Mouse (Mus musculus) heart, embryonic 14.5 days (tissue): ENCODE data around the gene Dnttip1. TPM values are rescaled to one million over a fixed set of nuclear protein-coding genes. Genes with fewer than 3 reads are reported as not detected.
A peak's percentile ranks its signal among the peaks of the same experiment; 100 is the strongest.

ENCODE experiments used
- ATAC-seq: fragments of 200-750 bp; cut with Nextera tagmentation; 2 replicates; pipeline ENCODE4 v1.8.0; 2017; ENCODE audit warnings: low read depth, moderate TSS enrichment; ENCODE audit not compliant: insufficient number of reproducible peaks, insufficient read depth, low FRiP score
- H3K27ac ChIP-seq, 2 experiments: fragments of 200-500 bp in 1 of 2; fragments of 300-500 bp in 1 of 2; sonication (generic) in 1 of 2; replicated peaks in 1 of 2; 2 replicates each; pipeline ENCODE4 v1.5.1; 2012 to 2014; ENCODE audit warnings: low read depth in 2 of 2, low read length in 2 of 2, control low read depth in 1 of 2, mild to moderate bottlenecking in 1 of 2, mixed read lengths in 1 of 2; ENCODE audit not compliant: control insufficient read depth in 1 of 2, insufficient read depth in 1 of 2
- H3K27me3 ChIP-seq: fragments of 300-500 bp; sonication (generic); 2 replicates; pipeline ENCODE4 v1.6.1; 2014; ENCODE audit warnings: mild to moderate bottlenecking, low read length, control low read depth; ENCODE audit not compliant: control insufficient read depth, insufficient read depth
- H3K36me3 ChIP-seq: fragments of 300-500 bp; sonication (generic); 2 replicates; pipeline ENCODE4 v1.6.1; 2014; ENCODE audit warnings: mild to moderate bottlenecking, control low read depth, low read length, mixed read lengths; ENCODE audit not compliant: control insufficient read depth, insufficient read depth
- H3K4me1 ChIP-seq, 2 experiments: fragments of 200-500 bp in 1 of 2; fragments of 300-500 bp in 1 of 2; sonication (generic) in 1 of 2; 2 replicates each; pipeline ENCODE4 v1.6.1; 2012 to 2014; ENCODE audit warnings: low read length in 2 of 2, control low read depth in 1 of 2, mixed read lengths in 1 of 2; ENCODE audit not compliant: control insufficient read depth in 2 of 2, insufficient read depth in 2 of 2
- H3K4me2 ChIP-seq: fragments of 300-500 bp; sonication (generic); 2 replicates; pipeline ENCODE4 v1.6.1; 2014; ENCODE audit warnings: mild to moderate bottlenecking, low read length
- H3K4me3 ChIP-seq, 2 experiments: fragments of 200-500 bp in 1 of 2; fragments of 300-500 bp in 1 of 2; sonication (generic) in 1 of 2; 2 replicates each; pipeline ENCODE4 v1.5.1; 2012 to 2014; ENCODE audit warnings: low read length in 2 of 2, mild to moderate bottlenecking in 2 of 2, control low read depth in 1 of 2, low read depth in 1 of 2, moderate library complexity in 1 of 2; ENCODE audit not compliant: control insufficient read depth in 1 of 2, insufficient read depth in 1 of 2
- H3K9ac ChIP-seq: fragments of 300-500 bp; sonication (generic); 2 replicates; pipeline ENCODE4 v1.6.1; 2014; ENCODE audit warnings: mild to moderate bottlenecking, low read length
- H3K9me3 ChIP-seq: fragments of 300-500 bp; sonication (generic); 2 replicates; pipeline ENCODE4 v1.6.1; 2016; ENCODE audit warnings: low read length, control low read depth; ENCODE audit not compliant: control insufficient read depth
- WGBS: fragments of 180-500 bp; shearing (Covaris S2); extraction: QIAGEN DNeasy Blood & Tissue Kit; methylation state at CpG from one replicate; pipeline ENCODE4 v1.1.7; 2014; 5-methylcytosine and 5-hydroxymethylcytosine counted together
- polyA plus RNA-seq: library from polyadenylated mRNA; unstranded; fragments of >200 nt; fragmentation: Nextera tagmentation; extraction: Ambion mirVana; gene quantifications from 2 replicates; pipeline ENCODE4 v1.2.1, GENCODE M21; 2014

Gene Dnttip1
- polyA plus RNA-seq, 1 experiment from 2014 or later, result 53.8 TPM

- no peaks in the 10 kb centered on the region for H3K9me3 ChIP-seq
- H3K9ac ChIP-seq, result no peak overlapping the region
- no peak overlapping the region for H3K4me3 ChIP-seq
- peaks cover 11 to 24% of the 10 kb centered on the region in 2 experiments for H3K4me1 ChIP-seq
- H3K4me2 ChIP-seq, result no peak overlapping the region
- no peak overlapping the region; a peak in 1 of 4 replicates for H3K27ac ChIP-seq
- ATAC-seq, result no peak
- H3K27me3 ChIP-seq, result no peaks in the 10 kb centered on the region
- WGBS, result 69% methylated on average over 4 of the region's 4 CpGs
- peaks cover 63% of the 10 kb centered on the region for H3K36me3 ChIP-seq
Observed at GRCm38 (mm10) chr2:164790451-164790850, 44.7 kb downstream of the Dnttip1 start.

DNA sequence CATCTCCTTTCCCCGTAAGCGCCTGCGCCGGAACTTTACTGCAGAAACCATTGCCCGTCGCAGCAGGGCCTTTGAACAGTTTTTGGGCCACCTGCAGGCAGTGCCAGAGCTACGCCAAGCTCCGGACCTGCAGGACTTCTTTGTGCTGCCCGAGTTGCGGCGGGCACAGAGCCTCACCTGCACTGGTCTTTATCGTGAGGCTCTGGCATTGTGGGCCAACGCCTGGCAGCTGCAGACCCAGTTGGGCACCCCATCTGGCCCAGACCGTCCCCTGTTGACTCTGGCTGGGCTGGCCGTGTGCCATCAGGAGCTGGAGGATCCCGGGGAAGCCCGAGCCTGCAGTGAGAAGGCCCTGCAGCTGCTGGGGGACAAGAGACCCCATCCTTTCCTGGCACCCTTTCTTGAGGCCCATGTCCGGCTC lies 46.1 kb downstream of the Dnttip1 start:
- Histone ChIP-seq H3K27ac (no peak overlapping the region), H3K4me2 (no peak overlapping the region), H3K4me3 (no peak overlapping the region), H3K27me3 (no peaks in the 10 kb centered on the region), H3K36me3 (peaks cover 77% of the 10 kb centered on the region), H3K9me3 (no peaks in the 10 kb centered on the region), H3K4me1 (peaks cover 8 to 22% of the 10 kb centered on the region in 2 experiments), H3K9ac (no peak overlapping the region)
- 89% methylated on average over 18 of the region's 18 CpGs for WGBS
- no peak for ATAC-seq

DNA sequence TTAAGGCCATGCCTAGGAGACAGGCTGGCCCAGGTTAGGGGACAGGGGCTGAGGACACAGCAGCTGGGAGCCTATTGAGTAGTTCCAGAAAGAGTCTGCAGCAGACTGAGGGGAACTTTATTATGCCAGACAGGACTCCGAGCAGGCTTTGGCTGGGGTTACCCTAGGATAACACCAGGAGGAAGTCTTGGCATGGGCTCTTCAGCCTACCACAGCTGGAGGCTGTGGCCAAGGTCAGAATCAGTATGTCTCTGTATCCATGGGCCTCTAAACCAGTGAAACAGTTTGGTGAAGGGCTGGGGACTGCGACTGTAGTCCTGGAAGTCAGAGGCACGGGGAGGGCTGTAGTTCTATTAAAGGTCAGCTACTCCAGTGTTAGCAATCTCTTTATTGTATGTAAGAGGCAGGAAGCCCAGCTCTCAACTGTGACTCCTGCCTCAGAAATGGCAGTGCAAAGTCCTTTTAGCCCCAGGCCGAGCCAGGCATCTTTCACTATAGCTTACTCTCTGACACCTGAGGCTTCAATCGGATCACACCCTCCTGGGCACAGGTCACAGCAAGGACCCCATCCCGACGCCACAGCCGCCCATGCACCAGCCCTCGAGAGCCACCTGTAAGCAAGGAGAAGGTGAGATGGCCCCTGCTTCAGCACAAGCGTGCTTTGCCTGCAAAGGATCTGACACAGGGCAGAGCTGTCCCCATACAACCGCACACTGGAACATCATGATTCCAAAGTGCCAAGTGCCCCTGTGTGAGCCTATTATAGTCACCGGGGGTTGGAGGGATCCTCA lies 46.8 kb downstream of the Dnttip1 start:
- H3K4me1 ChIP-seq, result peaks cover 5 to 14% of the 10 kb centered on the region in 2 experiments; a peak in 3 of 4 replicates
- no peak overlapping the region for H3K4me2 ChIP-seq
- no peak for ATAC-seq
- no peaks in the 10 kb centered on the region for H3K9me3 ChIP-seq
- H3K27me3 ChIP-seq, result no peaks in the 10 kb centered on the region
- 81% methylated on average over 12 of the region's 12 CpGs for WGBS
- peaks cover 83% of the 10 kb centered on the region for H3K36me3 ChIP-seq
- H3K4me3 ChIP-seq, result no peak overlapping the region
- H3K27ac ChIP-seq, result peak overlapping the region; percentile 78 to 88
- H3K9ac ChIP-seq, result no peak overlapping the region

DNA sequence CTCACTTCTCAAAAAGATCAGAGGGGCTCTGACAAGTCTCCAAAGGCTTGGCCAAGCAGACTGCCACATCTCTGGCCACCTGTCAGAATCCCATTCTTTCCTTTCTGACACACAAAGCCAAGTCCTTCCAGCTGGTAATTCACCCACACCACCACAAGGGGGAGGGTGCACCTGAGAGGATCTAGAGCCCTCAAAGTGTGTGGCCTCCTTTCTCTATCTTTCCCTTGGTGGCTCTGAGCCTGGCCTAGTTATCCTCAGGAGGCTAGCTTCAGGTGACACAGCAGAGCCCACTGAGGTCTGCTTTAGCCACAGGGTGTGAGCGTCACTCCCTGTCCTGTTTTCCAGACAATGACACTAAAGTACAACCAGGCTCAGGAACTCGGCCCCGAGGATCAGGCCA lies 47.5 kb downstream of the Dnttip1 start:
- Histone ChIP-seq H3K4me3 (no peak overlapping the region), H3K4me2 (no peak overlapping the region), H3K9ac (peak overlapping the region; percentile 2; the same call in 1 of the 2 replicates), H3K4me1 (peaks cover 5 to 14% of the 10 kb centered on the region in 2 experiments; a peak in 3 of 4 replicates), H3K27me3 (no peaks in the 10 kb centered on the region), H3K27ac (peak overlapping the region; percentile 78 to 88), H3K36me3 (peaks cover 88% of the 10 kb centered on the region), H3K9me3 (no peaks in the 10 kb centered on the region)
- ATAC-seq, result peak; percentile 12; the same call in 1 of the 2 replicates
- WGBS, result 37% methylated on average over 3 of the region's 3 CpGs

- Histone ChIP-seq H3K4me2 (no peak overlapping the region), H3K27ac (peak overlapping the region; percentile 78 to 88), H3K4me3 (no peak overlapping the region), H3K9ac (0 out of 2 replicates have a peak overlapping the region, but pooled peaks have one; percentile 2), H3K27me3 (no peaks in the 10 kb centered on the region), H3K4me1 (peaks cover 5 to 14% of the 10 kb centered on the region in 2 experiments; a peak in 3 of 4 replicates), H3K9me3 (no peaks in the 10 kb centered on the region), H3K36me3 (peaks cover 84% of the 10 kb centered on the region)
- 66% methylated on average over 2 of the region's 2 CpGs for WGBS
- no peak for ATAC-seq
Observed at GRCm38 (mm10) chr2:164793772-164794171, 48.0 kb downstream of the Dnttip1 start.

DNA sequence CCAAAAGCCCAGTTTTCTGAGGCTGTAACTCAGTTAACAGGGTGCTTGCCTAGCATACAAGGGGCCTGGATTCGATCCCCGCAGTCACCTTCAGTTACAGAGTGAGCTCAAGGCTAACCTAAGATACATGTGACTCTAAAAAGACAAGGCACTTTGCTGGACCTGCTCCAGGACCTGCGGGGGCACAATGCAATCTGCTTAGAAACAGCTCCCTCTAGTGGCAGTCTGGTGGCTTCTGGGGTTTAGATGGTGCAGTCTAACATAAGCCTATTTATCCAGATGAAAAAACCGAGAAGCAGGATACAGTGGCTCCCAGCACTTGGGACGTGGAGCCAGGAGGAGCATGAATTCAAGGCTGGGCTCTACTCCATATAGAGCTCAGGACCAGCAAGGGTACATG lies 48.5 kb downstream of the Dnttip1 start:
- Histone ChIP-seq H3K27me3 (no peaks in the 10 kb centered on the region), H3K9me3 (no peaks in the 10 kb centered on the region), H3K9ac (no peak overlapping the region), H3K36me3 (peaks cover 85% of the 10 kb centered on the region), H3K27ac (peak overlapping the region; percentile 45 to 78; a peak in 3 of 4 replicates), H3K4me2 (no peak overlapping the region), H3K4me3 (no peak overlapping the region), H3K4me1 (peaks cover 5 to 14% of the 10 kb centered on the region in 2 experiments; a peak in 3 of 4 replicates)
- no peak for ATAC-seq
- WGBS, result 25% methylated on average over 5 of the region's 5 CpGs

DNA sequence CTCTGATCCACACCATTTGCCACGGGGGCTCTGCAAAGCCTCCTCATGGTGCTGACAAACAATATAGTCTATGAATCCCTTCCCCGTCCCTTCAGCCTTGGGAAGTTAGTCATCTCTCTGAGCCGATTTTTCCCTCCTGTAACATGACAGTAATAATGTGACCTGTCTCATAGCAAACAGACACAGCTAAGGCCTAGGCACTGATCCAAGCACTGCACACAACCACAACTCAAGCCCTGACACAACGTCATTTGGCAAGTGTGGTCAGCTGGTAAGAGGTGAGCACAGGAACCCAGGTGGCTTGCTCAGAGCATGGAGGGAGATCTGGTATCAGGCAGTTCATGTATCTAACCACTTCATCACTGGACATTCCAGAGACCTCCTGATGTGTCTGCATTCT lies 50.1 kb downstream of the Dnttip1 start:
- no peak for ATAC-seq
- Histone ChIP-seq H3K4me2 (no peak overlapping the region), H3K27me3 (no peaks in the 10 kb centered on the region), H3K4me3 (no peak overlapping the region), H3K27ac (no peak overlapping the region), H3K9ac (no peak overlapping the region), H3K36me3 (peaks cover 85% of the 10 kb centered on the region), H3K4me1 (peaks cover 5 to 14% of the 10 kb centered on the region in 2 experiments; a peak in 3 of 4 replicates), H3K9me3 (no peaks in the 10 kb centered on the region)
- 74% methylated on average over 4 of the region's 4 CpGs for WGBS
